Mouse (Mus musculus) testis, adult 2 months (tissue): Measurements from ENCODE around the gene G3bp1.

Source experiments
- CTCF ChIP-seq: fragments of 200-500 bp; IDR thresholded peaks from 2 replicates; pipeline ENCODE4 v1.5.1; 2012; ENCODE audit warnings: low read depth, mild to moderate bottlenecking, inconsistent platforms, low read length, moderate library complexity; ENCODE audit not compliant: control insufficient read depth, insufficient read depth, insufficient replicate concordance
- POLR2A ChIP-seq: fragments of 200-500 bp; IDR thresholded peaks from 2 replicates; pipeline ENCODE4 v1.6.1; 2012; ENCODE audit warnings: low read depth, mild to moderate bottlenecking, inconsistent platforms, low read length, moderate library complexity; ENCODE audit not compliant: control insufficient read depth

- TF ChIP-seq CTCF (no peak), POLR2A (no peak)
Measured at GRCm38 (mm10) chr11:55453640-55454039, 15.8 kb upstream of the G3bp1 start.
